Mouse (Mus musculus): ENCODE results near the gene Fuca1.

The Fuca1 gene

GRCm38 (mm10) chr4:135985193-135985592 is 64.7 kb downstream of the Fuca1 start:
- DNase-seq: no peak

GRCm38 (mm10) chr4:135985769-135986168 is 65.2 kb downstream of the Fuca1 start:
- DNase-seq: peak in 1 of 2 experiments; percentile 9

GRCm38 (mm10) chr4:135986301-135986942 is 65.9 kb downstream of the Fuca1 start:
- DNase-seq: no peak

- DNase-seq: peak; percentile 96
Observed at GRCm38 (mm10) chr4:135986943-135987710, 66.6 kb downstream of the Fuca1 start, which contains the start of gene Pithd1. Pithd1 (minus strand) TSS chr4:135987264.

GRCm38 (mm10) chr4:135987714-135988113 is 67.2 kb downstream of the Fuca1 start:
- DNase-seq: peak; percentile 44 to 46

Measured in cerebellum, postnatal 10 days (tissue).